Mouse (Mus musculus) fibroblast of lung, adult 2 months (primary cell): Measurements from ENCODE around the gene Magea4.

ENCODE experiments used
- DNase-seq: peaks from one replicate; pipeline ENCODE4 v3.0.0-alpha.2; 2011; ENCODE audit warnings: low read depth

Gene Magea4

DNA sequence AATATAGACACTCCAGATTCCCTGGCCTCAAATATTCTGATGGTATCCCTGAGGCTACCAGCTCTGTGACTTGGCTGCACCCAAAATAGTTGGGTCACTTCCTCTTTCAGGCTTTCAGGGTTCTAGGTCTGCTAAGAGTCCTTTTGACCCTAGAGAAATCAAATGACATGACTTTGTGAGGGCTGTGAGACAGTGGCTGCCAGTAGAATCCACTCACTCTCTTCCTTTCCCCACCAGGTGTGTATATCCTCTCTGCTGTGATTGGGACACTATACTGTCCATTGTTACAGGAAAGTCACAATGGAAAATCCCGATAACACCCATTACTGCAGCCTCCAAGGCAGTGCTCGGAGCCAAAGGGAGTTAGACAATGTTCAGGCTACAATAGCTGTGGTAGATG lies at the start of gene Magea4:
Gene Magea4 (plus strand): TSS at position 301 of the 400 bp plus-strand sequence.
- DNase-seq: no peak

DNA sequence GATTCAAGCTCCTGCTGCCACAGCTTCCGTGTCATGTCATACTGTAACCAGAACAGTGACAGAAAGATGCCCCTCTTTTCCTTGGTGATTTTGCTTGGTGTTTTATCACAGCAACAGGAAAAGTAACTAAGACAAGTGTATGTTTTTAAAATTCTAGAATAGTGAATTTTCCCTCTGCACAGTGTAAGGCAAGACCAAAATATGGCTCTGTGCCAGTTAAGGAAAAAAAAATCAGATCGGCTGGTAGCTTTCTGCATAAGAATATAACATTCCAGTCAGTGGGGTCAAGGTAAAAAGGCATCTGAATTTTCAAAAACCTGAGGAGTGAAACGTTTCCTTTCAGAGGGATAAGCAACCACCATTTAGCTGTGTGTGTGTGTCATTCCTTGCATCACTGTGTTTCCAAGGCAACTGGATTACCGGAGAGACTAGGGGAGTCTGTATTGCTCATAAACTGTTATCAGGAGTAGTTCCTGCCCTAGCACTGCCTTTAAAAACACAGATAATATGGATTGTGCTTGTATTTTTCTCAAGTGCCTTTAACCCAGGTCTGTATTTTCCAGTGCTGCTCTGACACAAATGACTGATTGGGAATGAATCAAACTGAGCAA lies 18.8 kb upstream of the Magea4 start:
- DNase-seq: no peak

- no peak for DNase-seq
These were observed 48.8 kb downstream of the Magea4 start for GRCm38 (mm10) chrX:72270637-72271036.
